Mouse (Mus musculus): Measurements from ENCODE around the gene Ctbp1.

- TF ChIP-seq ELF1 (IDR thresholded peaks at IDR 0.05; ENCODE audit: low read depth, low read length) (no peak), BHLHE40 (IDR thresholded peaks at IDR 0.05; ENCODE audit: borderline replicate concordance, low read depth, low read length) (no peak), CTCF (IDR thresholded peaks at IDR 0.05 in 2 of 3, conservative IDR thresholded peaks at IDR 0.05 in 1 of 3; ENCODE audit: control insufficient read depth in 1 of 3, insufficient read depth in 1 of 3, low read depth in 2 of 3, low read length in 3 of 3, poor library complexity in 1 of 3, severe bottlenecking in 1 of 3) (peak; percentile 70 to 85 (median 83)), POLR2A (IDR thresholded peaks at IDR 0.05; ENCODE audit: control insufficient read depth in 1 of 2, insufficient read depth in 1 of 2, low read depth in 1 of 2, low read length in 2 of 2, poor library complexity in 1 of 2) (no peak), MYC (IDR thresholded peaks at IDR 0.05; ENCODE audit: low read depth, low read length) (no peak), TAL1 (IDR thresholded peaks at IDR 0.05; ENCODE audit: low read length) (no peak), ZKSCAN1 (IDR thresholded peaks at IDR 0.05; ENCODE audit: low read depth, low read length) (no peak), E2F4 (IDR thresholded peaks at IDR 0.05; ENCODE audit: borderline replicate concordance, low read depth, low read length) (no peak), MXI1 (IDR thresholded peaks at IDR 0.05; ENCODE audit: low read depth, low read length) (no peak), TBP (IDR thresholded peaks at IDR 0.05; ENCODE audit: low read depth, low read length) (no peak)
Measured at GRCm38 (mm10) chr5:33297164-33297563, 22.4 kb upstream of the Ctbp1 start.

All from MEL (cell line).